Mouse (Mus musculus) bone marrow, adult 2 months (tissue): ENCODE data around the gene Fam20b.

Experiments used
- CTCF ChIP-seq: fragments of 200-500 bp; IDR thresholded peaks from 2 replicates; pipeline ENCODE4 v1.5.1; 2011; ENCODE audit warnings: low read length, control low read depth; ENCODE audit not compliant: control insufficient read depth, insufficient read depth
- POLR2A ChIP-seq: fragments of 200-500 bp; IDR thresholded peaks from 2 replicates; pipeline ENCODE4 v1.6.1; 2011; ENCODE audit warnings: low read depth, mild to moderate bottlenecking, control low read depth, low read length, borderline replicate concordance; ENCODE audit not compliant: control insufficient read depth

DNA sequence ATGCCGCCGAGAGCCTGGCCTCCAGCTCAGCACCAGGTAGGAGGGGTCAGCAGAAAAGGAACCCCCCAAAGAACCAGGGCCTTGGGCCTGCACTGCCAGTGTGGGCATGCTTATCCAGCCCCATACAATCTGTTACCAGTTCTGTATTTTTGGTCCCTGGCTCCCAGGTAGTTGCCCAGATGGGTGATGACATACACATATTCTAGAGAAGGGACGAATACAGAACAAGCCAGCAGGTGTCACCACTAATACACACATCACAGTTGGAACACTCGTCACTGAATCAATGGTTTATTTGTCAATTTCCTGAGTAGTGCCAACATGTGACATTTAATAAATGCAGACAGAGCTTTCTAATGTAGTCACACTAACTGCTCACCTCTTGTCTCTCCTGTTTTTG, 78.3 kb downstream of the Fam20b start:
- TF ChIP-seq CTCF = no peak
- no peak for TF ChIP-seq POLR2A
